Mouse (Mus musculus) kidney, postnatal 0 days (tissue): ENCODE data around the gene Farp2. TPM values are rescaled to one million over a fixed set of nuclear protein-coding genes. Genes with fewer than 3 reads are reported as not detected.
"Not testable (repeated sequence)": the region's sequence is repeated elsewhere in the genome, so short reads cannot be mapped to it uniquely, and the experiment has no call there.

Experiments used
- ATAC-seq: fragments of 200-750 bp; cut with Nextera tagmentation; replicated peaks from 2 replicates; pipeline ENCODE4 v1.8.0; 2017; ENCODE audit warnings: low read depth, moderate number of reproducible peaks, moderate TSS enrichment, moderate library complexity; ENCODE audit not compliant: low FRiP score
- DNase-seq: peaks from one replicate; pipeline ENCODE4 v3.0.0-alpha.2; 2016; ENCODE audit warnings: low spot score
- H3K27ac ChIP-seq: fragments of 300-500 bp; sonication (generic); 2 replicates; pipeline ENCODE4 v1.5.1; 2014; ENCODE audit warnings: mild to moderate bottlenecking
- H3K27me3 ChIP-seq: fragments of 300-500 bp; sonication (generic); 2 replicates; pipeline ENCODE4 v1.6.1; 2014; ENCODE audit warnings: low read length, mixed read lengths; ENCODE audit not compliant: insufficient read depth
- H3K36me3 ChIP-seq: fragments of 300-500 bp; sonication (generic); 2 replicates; pipeline ENCODE4 v1.6.1; 2014; ENCODE audit warnings: low read length, mixed read lengths; ENCODE audit not compliant: insufficient read depth
- H3K4me1 ChIP-seq: fragments of 300-500 bp; sonication (generic); replicated peaks from 2 replicates; pipeline ENCODE4 v1.6.1; 2014; ENCODE audit warnings: antibody characterized with exemption, low read length, mixed read lengths; ENCODE audit not compliant: insufficient read depth
- H3K4me2 ChIP-seq: fragments of 300-500 bp; sonication (generic); 2 replicates; pipeline ENCODE4 v1.6.1; 2014; ENCODE audit warnings: mild to moderate bottlenecking, low read length, moderate library complexity, mixed read lengths
- H3K4me3 ChIP-seq: fragments of 300-500 bp; sonication (generic); replicated peaks from 2 replicates; pipeline ENCODE4 v1.5.1; 2014; ENCODE audit warnings: low read depth, low read length
- H3K9ac ChIP-seq: fragments of 300-500 bp; sonication (generic); 2 replicates; pipeline ENCODE4 v1.6.1; 2014; ENCODE audit warnings: low read depth, low read length
- H3K9me3 ChIP-seq: fragments of 300-500 bp; sonication (generic); replicated peaks from 2 replicates; pipeline ENCODE4 v1.6.1; 2016; ENCODE audit warnings: low read length, inconsistent platforms, mixed read lengths
- CTCF ChIP-seq: IDR thresholded peaks from 2 replicates; pipeline ENCODE4 v1.5.1; 2016; ENCODE audit warnings: antibody characterized with exemption, low read depth, mild to moderate bottlenecking, moderate library complexity
- WGBS: fragments of 180-500 bp; shearing (Covaris S2); extraction: QIAGEN DNeasy Blood & Tissue Kit; methylation state at CpG from one replicate; pipeline ENCODE4 v1.1.7; 2014; 5-methylcytosine and 5-hydroxymethylcytosine counted together
- polyA plus RNA-seq: library from polyadenylated mRNA; unstranded; fragments of >200 nt; fragmentation: Nextera tagmentation; extraction: Ambion mirVana; gene quantifications from 2 replicates; pipeline ENCODE4 v1.2.1, GENCODE M21; 2015

Farp2 gene
- polyA plus RNA-seq, 1 experiment from 2014 or later = 8.0 TPM

DNA sequence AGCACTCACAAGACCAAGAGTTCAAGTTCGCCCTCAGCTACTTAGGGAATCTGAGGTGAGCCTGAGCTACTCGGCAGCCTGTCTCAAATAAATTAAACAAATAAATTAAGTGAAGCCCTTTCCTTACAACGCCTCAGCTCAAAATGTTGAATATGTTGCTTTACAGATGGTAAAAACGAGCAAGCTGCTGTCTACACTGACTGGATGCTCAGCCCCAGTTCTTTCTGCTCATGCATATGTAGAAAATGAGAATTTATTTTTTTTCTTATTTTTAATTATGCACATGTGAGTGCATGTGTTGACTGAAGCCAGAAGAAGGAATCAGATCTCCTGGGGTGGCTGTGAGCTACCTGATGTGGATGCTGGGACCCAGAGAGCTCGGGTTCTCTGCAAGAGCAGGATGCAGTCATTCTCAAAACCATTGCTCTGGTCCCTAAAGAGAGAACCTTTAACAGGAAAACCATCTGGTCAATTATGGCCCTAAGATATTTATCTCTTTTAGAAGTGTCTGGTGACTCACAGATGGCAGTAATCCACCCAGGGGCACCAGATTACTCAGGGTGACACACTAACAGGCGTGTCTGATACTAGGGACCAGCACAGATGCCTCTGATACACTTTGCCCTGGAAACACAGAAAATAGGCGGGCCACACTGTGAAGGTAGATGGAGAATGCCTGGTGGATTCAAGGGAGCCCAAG is 144.6 kb downstream of the Farp2 start:
- DNase-seq (no peak), ATAC-seq (no peak)
- Histone ChIP-seq H3K27ac (no peak overlapping the region), H3K4me3 (no peak overlapping the region), H3K36me3 (no peaks in the 10 kb centered on the region), H3K27me3 (no peaks in the 10 kb centered on the region), H3K9ac (no peak overlapping the region), H3K4me2 (no peak overlapping the region), H3K4me1 (no peaks in the 10 kb centered on the region), H3K9me3 (no peaks in the 10 kb centered on the region)
- TF ChIP-seq CTCF = no peak
- WGBS = 65% methylated on average over 7 of the region's 7 CpGs

DNA sequence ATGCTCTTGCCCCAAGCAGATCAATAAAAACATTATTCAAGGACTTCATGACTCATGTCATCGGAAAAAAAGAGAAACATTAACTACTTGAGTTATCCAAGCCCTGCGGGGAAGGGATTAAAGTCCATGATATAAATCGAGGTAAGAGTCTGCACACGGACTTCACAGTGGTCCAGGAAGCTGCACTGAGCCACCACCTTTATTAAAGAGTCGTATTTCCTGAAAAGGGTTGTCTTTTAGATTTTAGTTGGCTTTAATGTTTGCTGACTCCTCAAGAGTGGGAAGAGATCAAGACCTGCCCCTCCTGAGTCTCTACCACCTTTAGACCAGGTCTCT is 145.1 kb downstream of the Farp2 start:
- no peaks in the 10 kb centered on the region for H3K36me3 ChIP-seq
- no peak overlapping the region for H3K9ac ChIP-seq
- no peak for TF ChIP-seq CTCF
- WGBS = 61% methylated on average over 5 of the region's 5 CpGs
- no peaks in the 10 kb centered on the region for H3K27me3 ChIP-seq
- ATAC-seq = no peak
- H3K4me1 ChIP-seq = no peaks in the 10 kb centered on the region
- no peak overlapping the region for H3K4me3 ChIP-seq
- no peak overlapping the region for H3K4me2 ChIP-seq
- DNase-seq = no peak
- H3K9me3 ChIP-seq = no peaks in the 10 kb centered on the region
- H3K27ac ChIP-seq = no peak overlapping the region

DNA sequence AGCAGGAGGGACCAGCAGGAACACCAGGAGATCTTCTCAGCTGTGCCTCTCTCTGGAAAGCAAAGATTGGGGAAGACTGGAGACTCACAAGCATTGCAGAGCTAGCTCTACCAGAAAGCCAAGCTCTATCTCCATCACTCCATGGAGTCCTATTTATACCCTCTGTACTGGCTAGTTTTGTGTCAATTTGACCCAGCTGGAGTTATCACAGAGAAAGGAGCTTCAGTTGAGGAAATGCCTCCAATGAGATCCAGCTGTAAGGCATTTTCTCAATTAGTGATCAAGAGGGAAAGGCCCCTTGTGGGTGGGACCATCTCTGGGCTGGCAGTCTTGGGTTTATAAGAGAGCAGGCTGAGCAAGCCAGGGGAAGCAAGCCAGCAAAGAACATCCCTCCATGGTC is 146.7 kb downstream of the Farp2 start, which contains the start of gene Stk25:
Gene Stk25 (minus strand): TSS at position 101 of the 400 bp plus-strand sequence.
- not testable (repeated sequence) for H3K27me3 ChIP-seq, DNase-seq

DNA sequence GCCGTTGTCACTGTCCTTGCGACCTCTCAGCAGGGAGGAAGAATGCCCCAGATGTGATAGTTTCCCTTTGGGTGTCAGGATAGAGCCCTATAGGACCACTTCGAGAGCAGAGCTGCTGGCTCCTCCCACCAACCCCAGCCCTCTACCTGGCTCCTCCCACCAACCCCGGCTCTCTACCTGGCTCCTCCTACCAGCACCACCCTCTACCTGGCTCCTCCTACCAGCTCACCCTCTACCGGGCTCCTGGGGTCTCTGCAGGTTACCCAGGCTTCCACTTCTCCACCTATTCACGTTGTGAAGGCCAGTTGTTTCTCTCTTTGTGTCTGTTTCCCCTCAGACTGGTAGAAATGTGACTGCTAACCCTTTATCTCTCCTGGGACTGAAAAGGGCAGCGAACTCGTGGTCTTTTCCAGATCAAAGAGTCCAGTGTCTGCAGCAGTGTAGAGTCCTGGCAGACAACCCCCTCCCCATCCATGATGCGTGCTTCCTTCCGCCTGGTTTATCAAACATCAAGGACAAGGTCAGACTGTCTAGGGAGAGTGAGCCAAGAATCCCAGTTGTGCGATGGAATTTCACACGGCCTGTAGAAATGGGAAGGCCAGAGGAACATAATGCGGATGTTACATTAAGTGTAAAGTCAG is 156.0 kb downstream of the Farp2 start:
- Histone ChIP-seq H3K4me3 (no peak overlapping the region), H3K9me3 (no peaks in the 10 kb centered on the region), H3K9ac (no peak overlapping the region), H3K27ac (peak overlapping the region; percentile 88; the same call in 1 of the 2 replicates), H3K4me2 (no peak overlapping the region; the same call in 1 of the 2 replicates), H3K27me3 (no peaks in the 10 kb centered on the region), H3K36me3 (no peaks in the 10 kb centered on the region), H3K4me1 (peaks cover 22% of the 10 kb centered on the region; the same call in 1 of the 2 replicates)
- DNase-seq (peak; percentile 59), ATAC-seq (peak; percentile 37)
- 24% methylated on average over 13 of the region's 13 CpGs for WGBS
- peak; percentile 21; the same call in 1 of the 2 replicates for TF ChIP-seq CTCF

More for the DNA sequence above, 146.7 kb downstream of the Farp2 start, which contains the start of gene Stk25:
- not testable (repeated sequence) for H3K4me1 ChIP-seq, H3K27ac ChIP-seq, H3K9ac ChIP-seq, H3K36me3 ChIP-seq, H3K9me3 ChIP-seq, ATAC-seq, H3K4me3 ChIP-seq, H3K4me2 ChIP-seq

DNA sequence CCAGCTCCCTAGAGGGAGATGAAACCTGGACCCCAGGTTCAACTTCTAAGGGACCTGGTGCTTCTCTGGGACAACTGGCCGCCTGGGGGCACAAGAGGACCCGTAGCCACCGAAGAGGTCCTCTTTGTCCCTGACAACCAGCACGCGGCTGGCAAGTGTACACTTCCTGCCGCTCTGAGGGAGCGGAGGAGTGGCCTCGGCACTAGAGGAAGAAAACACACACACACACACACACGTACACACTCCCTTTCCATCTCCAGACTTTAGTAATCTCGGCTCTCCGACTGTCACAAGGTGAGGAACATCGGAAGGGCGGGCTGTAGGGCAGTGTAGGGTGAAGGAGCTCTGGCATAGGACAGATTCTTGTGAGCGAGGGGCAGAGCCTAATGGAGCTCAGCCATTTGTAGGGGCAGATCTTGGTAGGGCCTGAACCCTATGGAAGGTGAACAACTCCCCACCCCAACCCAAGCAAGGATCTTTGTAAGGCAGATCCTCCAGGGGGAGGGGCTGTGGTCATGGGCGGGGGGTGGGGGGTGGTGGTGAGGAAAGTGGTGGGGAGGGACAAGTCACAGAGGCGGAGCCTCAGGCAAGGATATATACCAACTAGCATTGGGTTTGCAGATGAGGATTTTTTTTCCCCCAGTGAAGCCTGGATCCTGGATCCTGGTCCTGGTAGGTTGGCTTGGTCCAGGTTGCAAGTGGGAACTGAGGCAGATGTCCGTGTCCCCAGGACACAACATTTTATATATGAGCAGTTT is 157.1 kb downstream of the Farp2 start:
- H3K9ac ChIP-seq = peak overlapping the region; percentile 50
- H3K4me3 ChIP-seq = peak overlapping the region; percentile 36
- peaks cover 22% of the 10 kb centered on the region; the same call in 1 of the 2 replicates for H3K4me1 ChIP-seq
- peak; percentile 93 for DNase-seq
- peak overlapping the region; percentile 88 for H3K27ac ChIP-seq
- no peaks in the 10 kb centered on the region for H3K27me3 ChIP-seq
- H3K36me3 ChIP-seq = no peaks in the 10 kb centered on the region
- peak; percentile 84 for TF ChIP-seq CTCF
- H3K9me3 ChIP-seq = no peaks in the 10 kb centered on the region
- peak overlapping the region; percentile 64 for H3K4me2 ChIP-seq
- WGBS = 8% methylated on average over 17 of the region's 17 CpGs
- peak; percentile 89 for ATAC-seq

DNA sequence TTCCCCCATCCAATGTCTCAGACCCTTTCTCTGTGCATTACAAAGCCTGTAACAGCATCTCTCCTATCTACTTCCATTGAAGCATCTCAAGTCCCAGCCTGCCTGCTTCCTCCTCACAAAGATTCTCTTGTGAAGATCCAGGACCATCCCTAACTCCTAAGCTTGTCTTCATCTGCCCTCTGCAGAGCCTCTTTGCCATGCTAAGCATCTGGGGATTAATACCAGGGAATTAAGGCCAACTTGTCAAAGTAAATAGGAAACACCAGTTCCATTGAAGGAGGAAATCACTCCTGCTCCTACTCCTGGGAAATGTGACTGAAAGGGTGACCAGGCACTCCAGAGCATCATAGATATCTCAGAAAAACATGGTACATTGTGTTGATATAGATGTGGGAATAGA is 158.1 kb downstream of the Farp2 start:
- Histone ChIP-seq H3K36me3 (no peaks in the 10 kb centered on the region), H3K27me3 (no peaks in the 10 kb centered on the region), H3K9me3 (no peaks in the 10 kb centered on the region), H3K27ac (no peak overlapping the region), H3K4me3 (no peak overlapping the region), H3K9ac (no peak overlapping the region), H3K4me2 (no peak overlapping the region), H3K4me1 (peaks cover 22% of the 10 kb centered on the region; the same call in 1 of the 2 replicates)
- no peak for DNase-seq
- ATAC-seq = no peak
- TF ChIP-seq CTCF = no peak

Other genes starting within 250 kb of the Farp2 start
- gene Mterf4, start 206.2 kb upstream of the Farp2 start, polyA plus RNA-seq = 20.1 and 22.2 TPM in 2 replicates
- gene Ppp1r7, start 169.2 kb upstream of the Farp2 start, polyA plus RNA-seq = 47.9 and 51.4 TPM in 2 replicates
- 6.0 and 7.2 TPM in 2 replicates for gene Pask, start 168.6 kb upstream of the Farp2 start, polyA plus RNA-seq
- 0.26 and 0.31 TPM in 2 replicates for gene Ano7, start 138.1 kb upstream of the Farp2 start, polyA plus RNA-seq
- gene Hdlbp, start 33.3 kb upstream of the Farp2 start, polyA plus RNA-seq = 151 and 160 TPM in 2 replicates
- gene Stk25, start 146.6 kb downstream of the Farp2 start, polyA plus RNA-seq = 174 TPM in 2 replicates
- 106 and 109 TPM in 2 replicates for gene Bok, start 173.6 kb downstream of the Farp2 start, polyA plus RNA-seq
- 84.6 and 88.4 TPM in 2 replicates for gene Atg4b, start 239.4 kb downstream of the Farp2 start, polyA plus RNA-seq
- 82.5 and 82.9 TPM in 2 replicates for gene Thap4, start 242.8 kb downstream of the Farp2 start, polyA plus RNA-seq